Mouse (Mus musculus): ENCODE results near the gene Mbtd1. TPM values are rescaled to one million over a fixed set of nuclear protein-coding genes. Genes with fewer than 3 reads are reported as not detected.

The Mbtd1 gene
- 5.9 and 6.1 TPM in 2 replicates for polyA plus RNA-seq (2012; rRNA removed)

GRCm38 (mm10) chr11:93885572-93886410, at the start of gene Mbtd1, which contains the start of gene Utp18:
Mbtd1 (plus strand) TSS chr11:93885852.
Utp18 (minus strand) TSS chr11:93885766.

DNA sequence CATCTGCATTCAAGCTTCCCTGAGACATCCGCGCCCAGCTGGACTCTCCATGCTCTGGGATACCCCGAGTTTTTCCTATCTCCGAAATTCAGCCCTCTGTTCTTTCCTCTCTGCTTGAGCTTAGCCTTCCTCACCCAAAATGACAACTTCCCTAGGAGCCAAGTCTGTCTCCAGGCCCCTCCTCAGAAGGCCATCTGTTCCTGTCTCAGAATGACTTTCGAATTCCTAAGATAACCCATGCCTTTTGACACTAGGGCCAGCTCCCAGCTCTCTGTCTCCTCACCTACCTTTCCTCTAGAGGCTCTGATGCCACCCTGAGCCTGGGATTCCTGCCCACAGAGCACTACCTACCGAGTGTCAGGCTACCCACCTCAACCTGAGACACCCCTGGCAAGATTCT, 70.5 kb downstream of the Mbtd1 start, which contains the start of gene Nme2:
Gene Nme2 (minus strand): TSS at position 101 of the 400 bp plus-strand sequence.

GRCm38 (mm10) chr11:93968005-93968847, 82.6 kb downstream of the Mbtd1 start, which contains the start of the genes Gm20390 and Nme1:
Gm20390 (minus strand) TSS chr11:93968293.
Nme1 (minus strand) TSS chr11:93968521.

DNA sequence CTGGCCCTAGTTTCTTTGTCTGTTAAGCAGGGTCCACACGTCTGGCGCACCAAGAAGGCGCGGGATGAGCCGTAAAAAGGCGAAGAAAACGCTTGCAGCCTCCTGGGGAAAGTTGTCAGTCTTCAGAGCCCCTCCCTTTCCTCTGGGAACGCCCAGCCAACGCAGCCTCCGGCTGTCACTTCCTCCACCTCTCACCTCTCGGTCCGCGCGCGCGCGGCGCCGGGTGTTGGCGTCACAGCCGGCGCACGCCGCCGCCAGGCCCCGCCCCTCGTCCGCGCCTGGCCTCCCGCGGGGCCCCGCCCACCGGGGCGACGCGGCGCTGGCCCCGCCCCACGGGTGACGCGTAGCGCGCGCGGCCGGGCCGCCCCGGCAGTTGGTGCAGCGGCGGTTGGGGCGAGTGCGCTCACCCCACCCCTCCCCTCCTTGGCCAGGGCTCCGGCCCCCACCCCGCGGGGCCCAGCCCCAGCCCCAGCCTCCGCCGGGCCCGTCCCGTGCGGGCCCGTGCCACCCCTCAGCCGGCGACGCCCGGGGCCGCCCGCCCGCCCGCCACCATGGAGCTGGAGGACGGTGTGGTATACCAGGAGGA, 110.2 kb downstream of the Mbtd1 start, which contains the start of gene Spag9:
Gene Spag9 (plus strand): TSS at position 372 of the 586 bp plus-strand sequence.

Other genes starting within 250 kb of the Mbtd1 start
- gene Utp18, start 86 bp upstream of the Mbtd1 start, polyA plus RNA-seq (2012; rRNA removed): 7.3 and 7.6 TPM in 2 replicates
- gene Nme2, start 70.4 kb downstream of the Mbtd1 start, polyA plus RNA-seq (2012; rRNA removed): 242 and 307 TPM in 2 replicates
- 69.3 and 70.5 TPM in 2 replicates for gene Gm20390, start 82.4 kb downstream of the Mbtd1 start, polyA plus RNA-seq (2012; rRNA removed)
- gene Nme1, start 82.7 kb downstream of the Mbtd1 start, polyA plus RNA-seq (2012; rRNA removed): 74.7 and 85.5 TPM in 2 replicates
- 12.5 and 13.3 TPM in 2 replicates for gene Spag9, start 110.2 kb downstream of the Mbtd1 start, polyA plus RNA-seq (2012; rRNA removed)

All from liver, embryonic 18 days (tissue).